Mouse (Mus musculus): ENCODE data around the gene Tmem170b.

GRCm38 (mm10) chr13:41568926-41569325 lies 36.8 kb upstream of the Tmem170b start:
- TF ChIP-seq CTCF (IDR thresholded peaks at IDR 0.05; ENCODE audit: borderline replicate concordance, insufficient read depth, low read depth, low read length) (no peak), POLR2A (IDR thresholded peaks at IDR 0.05; ENCODE audit: borderline replicate concordance, insufficient read depth, low read length) (no peak)

All from cerebellum, adult 2 months (tissue).